Mouse (Mus musculus): ENCODE measurements around the gene Syt7. TPM values are rescaled to one million over a fixed set of nuclear protein-coding genes. Genes with fewer than 3 reads are reported as not detected.
A peak's percentile ranks its signal among the peaks of the same experiment; 100 is the strongest.

The Syt7 gene
- polyA plus RNA-seq, 1 experiment from 2014 or later = 0.10 TPM

DNA sequence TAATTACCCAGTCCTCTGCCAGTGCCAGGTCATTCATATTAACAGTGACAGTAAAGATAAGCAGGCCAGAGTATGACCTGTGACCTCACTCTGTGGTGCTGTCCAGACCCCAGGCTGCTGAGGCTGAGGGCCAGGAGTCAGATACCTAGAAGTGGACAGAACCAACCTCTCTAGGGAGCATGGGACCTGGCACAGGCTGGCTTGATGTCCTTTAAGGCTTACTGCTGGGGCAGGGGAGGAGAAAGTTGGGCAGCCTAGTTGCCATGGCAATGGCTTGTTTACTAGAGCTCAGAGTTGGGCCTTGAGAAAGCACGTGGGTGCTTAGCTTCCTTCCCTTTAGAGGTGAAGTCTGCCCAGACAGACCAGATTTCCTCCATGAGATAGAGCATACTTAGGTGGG lies 47.8 kb downstream of the Syt7 start:
- ATAC-seq (ENCODE audit: low read depth) (no peak), DNase-seq (no peak)
- Histone ChIP-seq H3K4me3 (replicated peaks) (no peak overlapping the region), H3K4me2 (no peak overlapping the region), H3K4me1 (replicated peaks) (peaks cover 23% of the 10 kb centered on the region), H3K9ac (no peak overlapping the region), H3K27me3 (peaks cover 11% of the 10 kb centered on the region; the same call in 1 of the 2 replicates), H3K27ac (no peak overlapping the region), H3K9me3 (replicated peaks) (no peaks in the 10 kb centered on the region), H3K36me3 (no peaks in the 10 kb centered on the region)
- WGBS (ENCODE audit: insufficient replicate concordance) = 8% methylated on average over 1 of the region's 1 CpGs

DNA sequence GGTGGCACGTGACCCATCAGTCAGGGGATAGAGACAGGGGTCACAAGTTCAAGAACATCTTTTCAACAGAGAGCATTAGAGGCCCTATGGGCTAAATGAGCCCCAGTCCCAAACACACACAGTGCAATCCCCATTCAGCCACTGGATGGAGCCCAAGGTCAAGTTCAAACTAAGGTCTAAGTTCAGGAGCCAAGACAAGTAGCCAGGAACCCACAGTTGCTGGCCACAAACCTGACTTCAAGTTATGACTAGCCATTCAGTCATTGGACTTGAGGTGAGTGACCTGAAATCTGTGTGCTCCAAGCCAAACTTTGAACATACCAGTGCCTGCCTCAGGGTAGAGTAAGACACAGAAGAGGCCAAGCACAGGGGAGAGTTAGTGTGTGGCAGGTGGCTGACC lies 48.6 kb downstream of the Syt7 start:
- WGBS (ENCODE audit: insufficient replicate concordance) = 26% methylated on average over 1 of the region's 1 CpGs
- no peaks in the 10 kb centered on the region for H3K9me3 ChIP-seq (replicated peaks)
- ATAC-seq (ENCODE audit: low read depth) (no peak), DNase-seq (no peak)
- no peak overlapping the region for H3K4me3 ChIP-seq (replicated peaks)
- no peaks in the 10 kb centered on the region for H3K36me3 ChIP-seq
- H3K4me1 ChIP-seq (replicated peaks) = peaks cover 15% of the 10 kb centered on the region
- H3K27me3 ChIP-seq = peaks cover 7% of the 10 kb centered on the region; the same call in 1 of the 2 replicates
- no peak overlapping the region for H3K27ac ChIP-seq
- no peak overlapping the region for H3K4me2 ChIP-seq
- no peak overlapping the region for H3K9ac ChIP-seq

DNA sequence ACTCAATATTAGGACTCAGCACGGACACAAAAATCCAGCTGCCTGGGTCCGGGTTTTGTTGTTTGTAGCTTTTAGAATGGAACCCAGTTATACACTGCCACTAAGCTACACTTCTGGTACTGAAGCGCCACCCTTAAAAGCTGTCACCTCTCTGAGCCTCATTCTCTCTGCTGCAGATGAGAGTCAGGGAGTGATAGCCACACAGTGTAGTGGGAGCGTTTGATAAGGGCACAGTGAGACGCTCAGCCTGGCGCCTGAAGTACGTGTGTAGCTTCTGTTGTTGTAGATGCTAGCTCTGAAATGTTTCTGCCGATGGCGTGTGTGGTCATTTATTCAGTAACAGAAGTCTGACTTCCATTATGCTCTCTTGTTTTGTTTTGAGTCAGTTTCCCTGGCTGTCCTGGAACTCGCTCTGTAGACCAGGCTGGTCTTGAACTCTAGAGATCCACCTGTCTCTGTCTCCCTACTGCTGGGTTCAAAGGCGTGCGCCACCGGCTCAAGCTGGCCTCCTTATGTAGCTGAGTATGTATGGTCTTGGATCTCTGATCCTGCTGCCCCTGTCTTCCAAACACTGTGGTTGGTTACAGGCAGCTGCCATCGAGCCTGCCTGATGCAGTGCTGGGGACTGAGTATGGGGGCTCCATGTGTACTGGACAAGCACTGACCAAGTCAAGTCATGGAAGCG lies 55.9 kb downstream of the Syt7 start:
- DNase-seq (peak; percentile 65), ATAC-seq (ENCODE audit: low read depth) (peak; percentile 98)
- Histone ChIP-seq H3K4me2 (peak overlapping the region; percentile 43), H3K27ac (peak overlapping the region; percentile 80), H3K4me3 (replicated peaks) (no peak overlapping the region), H3K36me3 (no peaks in the 10 kb centered on the region), H3K4me1 (replicated peaks) (peaks cover 33% of the 10 kb centered on the region), H3K9me3 (replicated peaks) (no peaks in the 10 kb centered on the region), H3K27me3 (0 out of 2 replicates have a peak, but pooled peaks cover 4% of the 10 kb centered on the region), H3K9ac (peak overlapping the region; percentile 33; the same call in 1 of the 2 replicates)
- 46% methylated on average over 15 of the region's 15 CpGs for WGBS (ENCODE audit: insufficient replicate concordance)

DNA sequence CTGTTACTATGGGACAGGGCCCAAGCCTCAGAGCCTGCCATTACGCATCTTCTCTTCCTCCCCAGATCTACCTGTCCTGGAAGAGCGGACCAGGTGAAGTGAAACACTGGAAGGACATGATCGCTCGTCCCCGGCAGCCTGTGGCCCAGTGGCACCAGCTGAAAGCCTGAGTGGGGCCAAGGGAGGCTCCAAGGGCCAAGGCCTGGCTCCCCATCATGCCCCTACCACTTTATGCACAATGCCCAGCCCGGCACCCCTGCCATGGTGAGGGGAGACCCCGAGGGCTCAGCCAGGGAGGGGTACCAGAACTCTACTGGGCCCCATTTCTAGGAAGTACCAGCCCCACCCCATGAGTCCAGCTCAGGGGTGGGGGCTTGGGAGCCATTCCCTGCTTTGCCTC lies 59.4 kb downstream of the Syt7 start:
- ATAC-seq (ENCODE audit: low read depth) (no peak), DNase-seq (no peak)
- WGBS (ENCODE audit: insufficient replicate concordance) = 69% methylated on average over 7 of the region's 7 CpGs
- Histone ChIP-seq H3K9me3 (replicated peaks) (no peaks in the 10 kb centered on the region), H3K36me3 (no peaks in the 10 kb centered on the region), H3K9ac (no peak overlapping the region), H3K4me1 (replicated peaks) (peaks cover 27% of the 10 kb centered on the region), H3K27me3 (peaks cover 23% of the 10 kb centered on the region), H3K4me2 (no peak overlapping the region), H3K27ac (no peak overlapping the region), H3K4me3 (replicated peaks) (no peak overlapping the region)

DNA sequence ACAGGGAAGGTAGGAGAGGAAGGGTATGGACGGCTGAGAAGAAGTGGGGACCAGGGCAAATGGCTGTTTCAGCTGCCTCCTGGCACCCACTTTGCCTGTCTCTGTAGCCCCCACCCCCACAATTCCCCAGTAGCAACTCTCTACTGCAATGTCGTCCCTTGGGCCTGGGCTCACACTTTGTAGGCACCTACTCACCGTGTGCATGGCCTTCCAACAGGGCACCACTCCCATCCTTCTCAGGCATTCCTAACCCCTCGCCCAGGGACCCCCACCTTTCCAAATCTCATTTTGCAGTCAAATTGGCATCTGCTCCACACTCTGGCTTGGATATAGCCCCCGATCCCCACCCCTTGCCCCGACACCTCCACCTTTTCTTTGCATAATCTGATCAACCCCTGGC lies 60.3 kb downstream of the Syt7 start:
- no peak for ATAC-seq (ENCODE audit: low read depth)

DNA sequence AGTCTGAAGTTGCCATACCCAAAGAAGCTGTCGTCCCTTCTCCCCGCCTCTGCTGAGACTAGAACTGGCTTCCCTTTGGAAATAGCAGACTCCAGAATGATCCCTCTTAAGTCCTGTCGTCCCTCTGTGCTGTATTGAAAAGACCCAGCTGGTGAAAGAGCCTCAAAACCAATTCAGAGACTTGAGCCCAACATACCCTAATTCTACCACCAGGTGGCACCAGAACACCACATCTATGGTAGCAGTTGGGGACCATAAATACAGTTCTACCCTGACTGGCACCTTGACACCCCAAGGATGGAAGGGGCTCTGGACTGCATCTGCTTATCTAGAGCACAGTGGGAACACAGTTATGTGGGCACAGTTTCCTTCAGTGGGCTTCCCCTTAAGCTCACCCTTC lies 60.8 kb downstream of the Syt7 start:
- peaks cover 37% of the 10 kb centered on the region for H3K27me3 ChIP-seq
- no peak for ATAC-seq (ENCODE audit: low read depth)

More for the DNA sequence above, 60.3 kb downstream of the Syt7 start:
- Histone ChIP-seq H3K27me3 (peaks cover 32% of the 10 kb centered on the region), H3K36me3 (no peaks in the 10 kb centered on the region), H3K4me1 (replicated peaks) (peaks cover 18% of the 10 kb centered on the region), H3K4me3 (replicated peaks) (no peak overlapping the region), H3K4me2 (no peak overlapping the region), H3K9me3 (replicated peaks) (no peaks in the 10 kb centered on the region), H3K9ac (no peak overlapping the region), H3K27ac (no peak overlapping the region)
- no peak for DNase-seq
- 48% methylated on average over 6 of the region's 6 CpGs for WGBS (ENCODE audit: insufficient replicate concordance)

DNA sequence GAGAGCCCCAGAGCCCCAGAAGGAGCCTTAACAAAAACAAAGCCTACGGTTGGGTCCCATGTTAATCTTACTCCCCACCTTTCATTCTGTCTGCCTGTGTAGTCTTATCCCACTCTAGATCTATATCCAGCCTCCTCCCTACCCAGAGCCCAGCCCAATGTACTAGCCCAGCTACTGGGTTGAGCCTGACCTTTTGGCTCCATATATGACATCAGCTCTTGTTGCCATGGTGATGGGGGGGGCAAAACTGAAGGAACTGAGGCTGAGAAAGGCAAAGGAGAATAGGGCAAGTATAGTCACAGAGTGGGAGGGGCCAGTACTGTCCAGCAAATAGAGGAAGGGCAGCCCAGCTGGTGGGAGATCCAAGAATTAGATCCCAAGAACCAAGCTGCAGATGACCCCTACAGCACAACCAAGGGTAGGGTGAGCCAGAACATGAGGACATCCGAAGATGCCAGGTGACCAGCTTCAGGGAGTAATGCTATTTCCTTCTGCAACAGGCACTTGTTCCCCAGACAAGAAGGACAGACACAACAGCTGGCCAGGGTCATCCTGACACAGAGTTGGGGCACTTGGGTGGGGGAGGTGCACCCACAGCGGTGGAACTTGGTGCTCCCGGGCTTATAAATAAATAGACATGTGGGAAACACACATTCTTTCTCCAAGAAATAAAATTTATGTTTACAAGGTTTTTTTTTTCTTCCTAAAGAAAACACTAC lies 66.0 kb downstream of the Syt7 start:
- no peak overlapping the region for H3K4me3 ChIP-seq (replicated peaks)
- H3K27ac ChIP-seq = no peak overlapping the region
- ATAC-seq (ENCODE audit: low read depth) = peak; percentile 27; the same call in 1 of the 2 replicates
- H3K9me3 ChIP-seq (replicated peaks) = no peaks in the 10 kb centered on the region
- H3K36me3 ChIP-seq = no peaks in the 10 kb centered on the region
- peaks cover 89% of the 10 kb centered on the region for H3K27me3 ChIP-seq
- no peak overlapping the region for H3K9ac ChIP-seq
- peaks cover 26% of the 10 kb centered on the region for H3K4me1 ChIP-seq (replicated peaks)
- no peak for DNase-seq
- H3K4me2 ChIP-seq = no peak overlapping the region
- 30% methylated on average over 4 of the region's 4 CpGs for WGBS (ENCODE audit: insufficient replicate concordance)

More for the DNA sequence above, 60.8 kb downstream of the Syt7 start:
- 3% methylated on average over 3 of the region's 3 CpGs for WGBS (ENCODE audit: insufficient replicate concordance)
- no peak overlapping the region for H3K27ac ChIP-seq
- H3K36me3 ChIP-seq = no peaks in the 10 kb centered on the region
- no peak overlapping the region for H3K4me3 ChIP-seq (replicated peaks)
- no peaks in the 10 kb centered on the region for H3K9me3 ChIP-seq (replicated peaks)
- H3K4me1 ChIP-seq (replicated peaks) = peaks cover 16% of the 10 kb centered on the region
- H3K4me2 ChIP-seq = no peak overlapping the region
- no peak overlapping the region for H3K9ac ChIP-seq
- peak; percentile 28 for DNase-seq

DNA sequence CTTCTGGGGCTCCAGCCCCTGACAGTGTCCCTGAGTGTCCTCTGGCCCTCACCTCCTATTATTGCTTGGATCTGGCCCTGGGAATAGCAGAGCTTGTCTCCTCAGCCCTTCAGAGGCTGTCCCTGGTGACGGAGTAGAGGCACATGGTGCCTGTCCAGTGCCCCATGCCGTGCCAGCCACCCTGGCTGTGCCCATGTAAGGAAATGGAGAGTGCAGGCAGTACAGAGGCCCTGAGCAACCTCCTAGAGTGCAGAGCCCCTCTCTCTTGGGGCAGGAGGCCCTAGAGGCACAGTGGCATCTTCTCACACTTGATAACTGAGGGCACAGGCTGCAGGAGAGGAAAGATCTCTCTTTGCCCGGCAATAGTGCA lies 66.5 kb downstream of the Syt7 start:
- Histone ChIP-seq H3K36me3 (no peaks in the 10 kb centered on the region), H3K9me3 (replicated peaks) (no peaks in the 10 kb centered on the region), H3K27ac (no peak overlapping the region), H3K4me1 (replicated peaks) (peaks cover 26% of the 10 kb centered on the region), H3K9ac (no peak overlapping the region), H3K27me3 (peaks cover 94% of the 10 kb centered on the region), H3K4me2 (no peak overlapping the region), H3K4me3 (replicated peaks) (no peak overlapping the region)
- ATAC-seq (ENCODE audit: low read depth) (no peak), DNase-seq (no peak)
- WGBS (ENCODE audit: insufficient replicate concordance) = 45% methylated on average over 3 of the region's 3 CpGs

DNA sequence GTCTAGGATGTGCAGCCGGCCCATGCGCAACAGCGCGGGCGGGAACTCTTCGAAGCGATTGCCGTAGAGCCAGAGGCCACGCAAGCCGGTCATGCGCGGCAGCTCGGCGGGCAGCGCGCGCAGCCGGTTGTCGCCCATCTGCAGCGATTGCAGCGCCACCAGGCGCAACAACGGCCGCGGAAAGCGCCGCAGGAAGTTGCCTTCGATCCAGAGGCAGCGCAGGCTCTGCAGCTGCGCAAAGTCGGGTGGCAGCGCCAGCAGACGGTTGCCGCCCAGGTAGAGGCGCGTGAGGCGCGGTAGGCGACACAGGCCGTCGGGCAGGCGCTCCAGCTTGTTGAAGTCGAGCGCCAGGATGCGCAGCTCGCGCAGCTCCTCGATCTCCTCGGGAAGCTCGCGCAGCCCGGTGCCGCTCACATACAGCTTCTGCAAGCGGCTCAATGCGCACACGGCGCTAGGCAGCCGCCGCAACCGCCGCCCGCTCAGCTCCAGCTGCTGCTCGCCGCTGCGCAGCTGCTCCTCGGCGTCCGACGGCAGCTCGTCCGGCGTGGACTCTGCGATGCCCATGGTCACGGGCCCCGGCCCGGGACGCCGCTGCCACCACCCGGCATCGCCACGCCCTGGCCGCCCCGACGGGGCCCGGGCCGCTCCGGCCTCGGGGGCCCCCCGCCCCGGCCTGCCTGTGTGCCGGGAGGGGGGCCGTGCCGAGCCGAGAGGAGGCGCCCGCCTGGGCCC lies 68.0 kb downstream of the Syt7 start, which contains the start of gene Lrrc10b:
Gene Lrrc10b, minus strand, starts transcription at position 722 of the 732 bp plus-strand sequence.
- Histone ChIP-seq H3K4me1 (replicated peaks) (peaks cover 26% of the 10 kb centered on the region), H3K9me3 (replicated peaks) (no peaks in the 10 kb centered on the region), H3K27ac (no peak within 1 kb of the TSS), H3K4me3 (replicated peaks) (peak within 1 kb of the TSS; percentile 48), H3K4me2 (peak within 1 kb of the TSS; percentile 62), H3K27me3 (peaks cover 98% of the 10 kb centered on the region), H3K9ac (no peak within 1 kb of the TSS), H3K36me3 (no peaks in the 10 kb centered on the region)
- ATAC-seq (ENCODE audit: low read depth) (no peak), DNase-seq (no peak)
- 1% methylated on average over 96 of the region's 96 CpGs for WGBS (ENCODE audit: insufficient replicate concordance)

DNA sequence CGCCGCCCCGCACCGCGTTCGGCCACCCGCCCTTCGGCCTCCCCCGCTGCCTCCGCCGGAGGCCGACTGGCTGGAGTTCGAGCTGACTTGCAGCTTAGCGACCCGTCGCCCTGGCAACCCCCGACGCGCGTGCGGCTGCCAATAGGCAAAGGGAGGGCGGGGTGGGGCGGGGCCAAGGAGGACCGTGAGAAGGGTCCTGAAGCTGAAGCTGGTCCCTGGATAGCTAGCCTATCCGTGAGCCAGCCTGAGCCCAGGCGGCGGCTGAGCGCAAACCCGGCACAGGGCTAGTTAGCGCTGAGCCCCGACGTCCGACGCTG lies 68.6 kb downstream of the Syt7 start:
- H3K4me2 ChIP-seq = peak overlapping the region; percentile 62
- H3K9ac ChIP-seq = no peak overlapping the region
- peaks cover 26% of the 10 kb centered on the region for H3K4me1 ChIP-seq (replicated peaks)
- no peaks in the 10 kb centered on the region for H3K9me3 ChIP-seq (replicated peaks)
- DNase-seq (no peak), ATAC-seq (ENCODE audit: low read depth) (peak; percentile 37)
- no peaks in the 10 kb centered on the region for H3K36me3 ChIP-seq
- under 1% methylated on average over 30 of the region's 34 CpGs for WGBS (ENCODE audit: insufficient replicate concordance)
- H3K27ac ChIP-seq = no peak overlapping the region
- H3K27me3 ChIP-seq = peaks cover 98% of the 10 kb centered on the region
- H3K4me3 ChIP-seq (replicated peaks) = peak overlapping the region; percentile 48

DNA sequence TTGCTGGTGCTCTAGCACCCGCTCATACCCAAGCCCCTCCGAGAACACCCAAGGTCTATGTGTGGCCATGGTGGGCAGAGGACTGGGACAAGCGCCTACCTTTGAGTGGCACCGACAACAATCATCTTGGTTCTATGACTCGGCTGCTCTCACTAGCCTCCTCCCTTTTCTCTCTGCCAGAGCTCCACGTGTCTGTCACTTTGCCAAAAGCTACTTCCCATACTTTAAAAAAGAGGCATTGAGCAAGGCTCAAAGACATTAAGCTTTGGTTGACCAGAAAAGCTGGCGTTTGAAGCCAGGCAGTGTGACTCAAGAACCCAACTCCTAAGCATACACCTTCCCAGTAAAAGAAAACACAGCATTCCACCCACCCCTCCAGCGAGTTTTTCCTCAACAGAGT lies 69.2 kb downstream of the Syt7 start:
- Histone ChIP-seq H3K4me1 (replicated peaks) (peaks cover 26% of the 10 kb centered on the region), H3K27me3 (peaks cover 98% of the 10 kb centered on the region), H3K4me3 (replicated peaks) (peak overlapping the region; percentile 48; the same call in 1 of the 2 replicates), H3K4me2 (peak overlapping the region; percentile 62), H3K9ac (no peak overlapping the region), H3K9me3 (replicated peaks) (no peaks in the 10 kb centered on the region), H3K36me3 (no peaks in the 10 kb centered on the region), H3K27ac (no peak overlapping the region)
- 26% methylated on average over 8 of the region's 8 CpGs for WGBS (ENCODE audit: insufficient replicate concordance)
- ATAC-seq (ENCODE audit: low read depth) (no peak), DNase-seq (no peak)

Data from liver, embryonic 13.5 days (tissue).